Mouse (Mus musculus) intestine, postnatal 0 days (tissue): ENCODE data around the gene Gm614. TPM values are rescaled to one million over a fixed set of nuclear protein-coding genes. Genes with fewer than 3 reads are reported as not detected.
A peak's percentile ranks its signal among the peaks of the same experiment; 100 is the strongest.

ENCODE experiments used
- ATAC-seq: fragments of 200-750 bp; cut with Nextera tagmentation; 2 replicates; pipeline ENCODE4 v1.8.0; 2017; ENCODE audit warnings: mild to moderate bottlenecking, moderate TSS enrichment, moderate library complexity
- H3K27ac ChIP-seq: fragments of 300-500 bp; sonication (generic); 2 replicates; pipeline ENCODE4 v1.5.1; 2014; ENCODE audit warnings: mild to moderate bottlenecking, low read depth, low read length, moderate library complexity
- H3K27me3 ChIP-seq: fragments of 300-500 bp; sonication (generic); replicated peaks from 2 replicates; pipeline ENCODE4 v1.6.1; 2014; ENCODE audit warnings: low read length, mixed read lengths; ENCODE audit not compliant: control insufficient read depth, insufficient read depth
- H3K36me3 ChIP-seq: fragments of 300-500 bp; sonication (generic); 2 replicates; pipeline ENCODE4 v1.6.1; 2014; ENCODE audit warnings: mild to moderate bottlenecking, moderate library complexity; ENCODE audit not compliant: control insufficient read depth, insufficient read depth
- H3K4me1 ChIP-seq: fragments of 300-500 bp; sonication (generic); replicated peaks from 2 replicates; pipeline ENCODE4 v1.6.1; 2014; ENCODE audit warnings: antibody characterized with exemption, low read length, mixed read lengths; ENCODE audit not compliant: control insufficient read depth, insufficient read depth
- H3K4me2 ChIP-seq: fragments of 300-500 bp; sonication (generic); replicated peaks from 2 replicates; pipeline ENCODE4 v1.6.1; 2014; ENCODE audit warnings: low read depth, mild to moderate bottlenecking, moderate library complexity
- H3K4me3 ChIP-seq: fragments of 300-500 bp; sonication (generic); 2 replicates; pipeline ENCODE4 v1.5.1; 2014; ENCODE audit warnings: low read depth, low read length
- H3K9ac ChIP-seq: fragments of 300-500 bp; sonication (generic); 2 replicates; pipeline ENCODE4 v1.6.1; 2014; ENCODE audit warnings: mild to moderate bottlenecking, low read depth, low read length
- H3K9me3 ChIP-seq: fragments of 300-500 bp; sonication (generic); 2 replicates; pipeline ENCODE4 v1.6.1; 2016; ENCODE audit warnings: mixed run types; ENCODE audit not compliant: control insufficient read depth
- CTCF ChIP-seq: sonication (generic); IDR thresholded peaks from 2 replicates; pipeline ENCODE4 v1.5.1; 2016; ENCODE audit warnings: low read depth, mild to moderate bottlenecking, control low read depth, antibody characterized with exemption, moderate library complexity
- WGBS: fragments of 180-500 bp; shearing (Covaris S2); extraction: QIAGEN DNeasy Blood & Tissue Kit; methylation state at CpG from one replicate; pipeline ENCODE4 v1.1.7; 2014; 5-methylcytosine and 5-hydroxymethylcytosine counted together
- polyA plus RNA-seq: library from polyadenylated mRNA; unstranded; fragments of >200 nt; fragmentation: Nextera tagmentation; extraction: Ambion mirVana; gene quantifications from 2 replicates; pipeline ENCODE4 v1.2.1, GENCODE M21; 2015

Gene Gm614
- not detected in 2 replicates for polyA plus RNA-seq

DNA sequence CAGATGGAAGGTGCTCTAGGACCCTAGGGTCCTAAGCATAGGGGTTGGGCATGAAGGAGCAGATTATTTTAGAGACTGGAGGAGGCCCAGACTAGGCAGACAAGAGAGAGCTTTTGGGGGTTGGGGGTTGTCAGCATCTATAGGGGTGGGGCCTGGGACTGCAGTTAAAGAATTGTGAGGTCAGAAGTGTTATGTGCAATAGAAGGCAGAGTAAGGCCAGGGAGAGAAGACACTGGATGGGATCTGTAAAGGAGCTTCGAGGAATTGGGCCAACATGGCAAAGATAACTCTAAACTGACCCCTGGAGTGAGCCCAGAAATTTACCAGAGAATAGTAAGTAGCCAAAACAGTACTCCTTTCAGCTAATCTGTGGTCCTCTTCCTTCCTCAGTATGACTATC lies at the start of gene Gm614:
TSS of gene Gm614 (minus strand) at position 101 of the 400 bp plus-strand sequence.
- Histone ChIP-seq H3K4me1 (no peaks in the 10 kb centered on the region), H3K27me3 (0 out of 2 replicates have a peak, but pooled peaks cover 3% of the 10 kb centered on the region), H3K9me3 (no peaks in the 10 kb centered on the region), H3K9ac (no peak within 1 kb of the TSS), H3K27ac (no peak within 1 kb of the TSS), H3K4me2 (no peak within 1 kb of the TSS), H3K36me3 (no peaks in the 10 kb centered on the region), H3K4me3 (no peak within 1 kb of the TSS)
- no peak for TF ChIP-seq CTCF
- 77% methylated on average over 1 of the region's 1 CpGs for WGBS
- ATAC-seq = no peak

DNA sequence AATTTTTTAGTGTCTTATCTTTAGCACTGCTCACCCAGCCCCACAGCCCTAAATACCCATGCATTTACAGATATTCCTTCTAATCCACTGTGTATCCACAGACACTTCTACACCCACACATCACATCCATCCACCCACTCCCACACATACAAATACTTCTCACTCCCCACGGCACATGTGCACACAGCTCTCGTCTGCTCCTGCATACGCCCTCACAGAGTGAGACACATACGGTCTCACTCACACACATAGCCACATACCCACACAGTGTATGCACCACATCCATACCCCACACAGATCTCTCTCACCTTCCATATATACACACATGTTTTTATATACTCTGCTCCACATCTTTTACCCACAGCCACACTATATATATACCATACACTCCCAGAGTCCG lies 45.5 kb upstream of the Gm614 start:
- H3K9me3 ChIP-seq = no peaks in the 10 kb centered on the region
- no peak overlapping the region for H3K9ac ChIP-seq
- no peaks in the 10 kb centered on the region for H3K27me3 ChIP-seq
- no peak for ATAC-seq
- no peak overlapping the region for H3K27ac ChIP-seq
- no peak overlapping the region for H3K4me3 ChIP-seq
- WGBS = 94% methylated on average over 5 of the region's 5 CpGs
- TF ChIP-seq CTCF = no peak
- no peak overlapping the region for H3K4me2 ChIP-seq
- H3K36me3 ChIP-seq = no peaks in the 10 kb centered on the region
- no peaks in the 10 kb centered on the region for H3K4me1 ChIP-seq

GRCm38 (mm10) chrX:101304646-101305045 lies 40.9 kb upstream of the Gm614 start:
- 74% methylated on average over 2 of the region's 2 CpGs for WGBS
- no peak for TF ChIP-seq CTCF
- Histone ChIP-seq H3K4me2 (no peak overlapping the region), H3K27ac (no peak overlapping the region), H3K4me1 (no peaks in the 10 kb centered on the region), H3K9ac (no peak overlapping the region), H3K4me3 (no peak overlapping the region), H3K36me3 (no peaks in the 10 kb centered on the region), H3K27me3 (0 out of 2 replicates have a peak, but pooled peaks cover 2% of the 10 kb centered on the region), H3K9me3 (no peaks in the 10 kb centered on the region)
- no peak for ATAC-seq

DNA sequence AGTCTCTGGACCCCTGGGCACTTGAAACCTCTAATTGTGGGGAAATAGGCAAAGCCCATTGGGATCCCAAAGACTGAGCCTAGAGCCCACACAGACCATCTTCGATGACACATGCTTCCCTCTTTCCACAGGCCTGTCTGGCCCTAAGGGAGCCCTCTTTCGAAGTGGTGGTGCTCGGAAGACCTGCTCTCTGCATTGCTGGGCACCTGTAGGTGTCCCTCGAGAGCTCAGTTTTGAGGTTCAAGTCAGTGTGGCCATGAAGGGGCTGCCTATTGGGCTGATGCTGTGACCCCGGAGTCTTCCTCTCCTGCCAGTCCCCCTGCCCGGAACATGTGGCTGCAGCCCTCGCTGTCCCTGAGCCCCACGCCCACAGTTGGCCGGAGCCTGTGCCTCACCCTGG lies 37.9 kb upstream of the Gm614 start:
- no peak overlapping the region for H3K4me2 ChIP-seq
- H3K9me3 ChIP-seq = no peaks in the 10 kb centered on the region
- H3K27ac ChIP-seq = no peak overlapping the region
- 86% methylated on average over 9 of the region's 9 CpGs for WGBS
- no peak overlapping the region for H3K4me3 ChIP-seq
- H3K27me3 ChIP-seq = 0 out of 2 replicates have a peak, but pooled peaks cover 4% of the 10 kb centered on the region
- no peak for ATAC-seq
- no peak for TF ChIP-seq CTCF
- no peak overlapping the region for H3K9ac ChIP-seq
- no peaks in the 10 kb centered on the region for H3K4me1 ChIP-seq
- no peaks in the 10 kb centered on the region for H3K36me3 ChIP-seq

GRCm38 (mm10) chrX:101300427-101301030 lies 36.7 kb upstream of the Gm614 start:
- WGBS = 39% methylated on average over 13 of the region's 13 CpGs
- H3K9ac ChIP-seq = no peak overlapping the region
- ATAC-seq = no peak

GRCm38 (mm10) chrX:101299473-101300426 lies 36.0 kb upstream of the Gm614 start:
- no peaks in the 10 kb centered on the region for H3K36me3 ChIP-seq
- no peaks in the 10 kb centered on the region for H3K9me3 ChIP-seq
- H3K4me2 ChIP-seq = peak overlapping the region; percentile 52
- no peak overlapping the region for H3K27ac ChIP-seq
- ATAC-seq = no peak
- 0 out of 2 replicates have a peak overlapping the region, but pooled peaks have one; percentile 2 for H3K4me3 ChIP-seq
- H3K27me3 ChIP-seq = 0 out of 2 replicates have a peak, but pooled peaks cover 4% of the 10 kb centered on the region
- 39% methylated on average over 13 of the region's 13 CpGs for WGBS
- no peaks in the 10 kb centered on the region for H3K4me1 ChIP-seq
- H3K9ac ChIP-seq = no peak overlapping the region
- TF ChIP-seq CTCF = no peak

More at GRCm38 (mm10) chrX:101300427-101301030, 36.7 kb upstream of the Gm614 start:
- Histone ChIP-seq H3K9me3 (no peaks in the 10 kb centered on the region), H3K4me1 (no peaks in the 10 kb centered on the region), H3K4me3 (no peak overlapping the region), H3K36me3 (no peaks in the 10 kb centered on the region), H3K27me3 (0 out of 2 replicates have a peak, but pooled peaks cover 4% of the 10 kb centered on the region), H3K4me2 (peak overlapping the region; percentile 52), H3K27ac (no peak overlapping the region)
- no peak for TF ChIP-seq CTCF
